Mouse (Mus musculus) neural tube, embryonic 15.5 days (tissue): ENCODE results near the gene Cipc. TPM values are rescaled to one million over a fixed set of nuclear protein-coding genes. Genes with fewer than 3 reads are reported as not detected.
A peak's percentile ranks its signal among the peaks of the same experiment; 100 is the strongest.

Experiments
- ATAC-seq: fragments of 200-750 bp; cut with Nextera tagmentation; 2 replicates; pipeline ENCODE4 v1.8.0; 2017; ENCODE audit warnings: mild to moderate bottlenecking, moderate TSS enrichment, moderate library complexity; ENCODE audit not compliant: low FRiP score
- H3K27ac ChIP-seq: fragments of 300-500 bp; sonication (generic); replicated peaks from 2 replicates; pipeline ENCODE4 v1.5.1; 2015; ENCODE audit warnings: mild to moderate bottlenecking, inconsistent platforms
- H3K27me3 ChIP-seq: fragments of 300-500 bp; sonication (generic); replicated peaks from 2 replicates; pipeline ENCODE4 v1.6.1; 2015; ENCODE audit warnings: inconsistent platforms
- H3K36me3 ChIP-seq: fragments of 300-500 bp; sonication (generic); 2 replicates; pipeline ENCODE4 v1.6.1; 2015; ENCODE audit warnings: inconsistent platforms
- H3K4me1 ChIP-seq: fragments of 300-500 bp; sonication (generic); 2 replicates; pipeline ENCODE4 v1.6.1; 2015; ENCODE audit warnings: inconsistent platforms
- H3K4me2 ChIP-seq: fragments of 300-500 bp; sonication (generic); 2 replicates; pipeline ENCODE4 v1.6.1; 2015; ENCODE audit warnings: inconsistent platforms, mild to moderate bottlenecking, moderate library complexity
- H3K4me3 ChIP-seq: fragments of 300-500 bp; sonication (generic); replicated peaks from 2 replicates; pipeline ENCODE4 v1.5.1; 2015; ENCODE audit warnings: mild to moderate bottlenecking, inconsistent platforms
- H3K9ac ChIP-seq: fragments of 300-500 bp; sonication (generic); replicated peaks from 2 replicates; pipeline ENCODE4 v1.6.1; 2015; ENCODE audit warnings: mild to moderate bottlenecking, inconsistent platforms
- H3K9me3 ChIP-seq: fragments of 300-500 bp; sonication (generic); replicated peaks from 2 replicates; pipeline ENCODE4 v1.6.1; 2016; ENCODE audit warnings: inconsistent platforms
- WGBS: fragments of 180-500 bp; shearing (Covaris S2); methylation state at CpG from one replicate; pipeline ENCODE4 v1.1.7; 2015; ENCODE audit warnings: mixed read lengths; 5-methylcytosine and 5-hydroxymethylcytosine counted together
- polyA plus RNA-seq: library from polyadenylated mRNA; unstranded; fragments of >200 nt; fragmentation: Nextera tagmentation; extraction: Ambion mirVana; gene quantifications from 2 replicates; pipeline ENCODE4 v1.2.1, GENCODE M21; 2015

Cipc gene
- polyA plus RNA-seq, 1 experiment from 2014 or later, result 40.8 TPM

DNA sequence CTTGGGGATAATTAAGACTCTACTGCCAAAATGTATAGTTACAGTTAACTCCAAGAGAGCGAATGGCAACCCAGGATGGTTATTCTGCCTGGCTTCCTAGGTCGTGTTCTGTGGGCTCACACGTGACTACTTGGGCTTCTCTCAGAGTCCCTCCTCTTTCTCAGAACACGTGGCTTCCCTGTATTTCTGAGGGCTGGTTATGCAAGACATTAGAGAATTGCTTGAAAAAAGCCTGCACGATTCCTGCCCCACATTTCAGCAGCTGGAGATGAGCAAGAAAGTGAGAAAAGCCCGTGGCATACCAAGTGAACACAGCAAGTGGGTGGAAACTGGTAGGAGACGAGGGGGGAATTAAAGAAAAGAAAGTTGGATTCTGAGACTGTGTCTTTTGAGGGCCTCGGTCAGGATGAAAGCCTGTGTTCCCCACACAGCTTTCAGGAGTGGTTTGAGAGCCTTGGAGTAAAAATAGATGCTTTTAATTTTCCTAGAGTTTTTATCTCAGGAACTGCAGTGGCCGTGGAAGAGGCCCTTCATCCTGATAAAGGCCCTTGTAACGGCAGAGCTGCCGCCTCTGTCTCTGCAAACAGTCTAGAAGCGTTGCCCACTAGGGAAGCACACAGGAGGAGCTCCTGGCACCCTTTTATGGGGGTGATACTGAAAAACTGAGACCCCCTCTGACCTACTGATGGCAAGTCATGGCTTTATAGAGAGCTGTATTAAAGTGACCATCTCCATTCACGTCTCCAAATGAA, 21.8 kb downstream of the Cipc start:
- 71% methylated on average over 13 of the region's 13 CpGs for WGBS

DNA sequence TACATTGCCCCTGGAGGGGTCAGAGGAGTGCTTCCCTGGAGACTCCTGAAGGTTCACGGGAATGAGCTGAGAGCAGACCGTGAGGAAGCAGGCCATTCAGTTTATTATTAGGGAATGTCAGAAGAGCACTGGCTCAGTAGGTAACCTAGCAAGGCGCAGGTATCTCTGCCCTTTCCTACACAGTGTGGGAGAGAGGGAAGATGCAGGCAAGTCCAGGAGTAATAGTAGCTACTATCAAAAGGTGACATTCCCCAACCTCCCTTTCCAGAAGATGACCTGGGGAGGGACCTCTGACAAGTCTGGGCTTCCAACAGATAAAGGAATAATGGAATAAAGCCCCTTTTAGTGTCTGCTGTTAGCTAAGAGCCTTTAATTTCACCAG, 22.4 kb downstream of the Cipc start:
- Histone ChIP-seq H3K9ac (no peak overlapping the region), H3K4me2 (no peak overlapping the region), H3K27ac (no peak overlapping the region), H3K9me3 (no peaks in the 10 kb centered on the region), H3K4me3 (no peak overlapping the region), H3K27me3 (no peaks in the 10 kb centered on the region), H3K36me3 (peaks cover 14% of the 10 kb centered on the region), H3K4me1 (peaks cover 15% of the 10 kb centered on the region)
- ATAC-seq, result no peak
- 51% methylated on average over 3 of the region's 3 CpGs for WGBS

More for the DNA sequence above, 21.8 kb downstream of the Cipc start:
- Histone ChIP-seq H3K9ac (no peak overlapping the region), H3K27me3 (no peaks in the 10 kb centered on the region), H3K36me3 (peaks cover 17% of the 10 kb centered on the region), H3K9me3 (no peaks in the 10 kb centered on the region), H3K4me1 (peaks cover 10% of the 10 kb centered on the region), H3K4me2 (no peak overlapping the region), H3K27ac (0 out of 2 replicates have a peak overlapping the region, but pooled peaks have one; percentile 3), H3K4me3 (no peak overlapping the region)
- ATAC-seq, result no peak

DNA sequence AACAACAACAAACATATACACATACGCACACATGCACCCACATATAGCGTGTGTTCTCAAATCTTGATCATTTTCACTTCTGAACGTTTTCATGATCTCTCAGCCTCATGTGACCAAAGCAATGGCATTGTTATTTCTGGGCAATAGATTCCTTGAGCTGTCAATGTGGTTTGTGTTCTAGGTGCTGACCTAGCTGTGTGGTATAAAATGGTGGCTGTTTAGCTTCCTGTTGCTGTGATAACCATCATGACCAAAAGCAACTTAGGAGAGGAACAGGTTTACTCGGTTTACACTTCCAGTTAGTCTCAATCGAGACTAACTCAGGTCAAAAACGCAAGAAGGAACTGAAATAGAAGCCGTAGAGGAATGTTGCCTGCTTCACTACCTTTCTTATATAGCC, 24.2 kb downstream of the Cipc start:
- WGBS, result 94% methylated on average over 7 of the region's 7 CpGs
- H3K4me1 ChIP-seq, result peaks cover 33% of the 10 kb centered on the region
- H3K27ac ChIP-seq, result no peak overlapping the region
- H3K4me3 ChIP-seq, result no peak overlapping the region
- no peak overlapping the region for H3K4me2 ChIP-seq
- H3K27me3 ChIP-seq, result no peaks in the 10 kb centered on the region
- no peak for ATAC-seq
- H3K9me3 ChIP-seq, result no peaks in the 10 kb centered on the region
- H3K36me3 ChIP-seq, result no peaks in the 10 kb centered on the region
- no peak overlapping the region for H3K9ac ChIP-seq

DNA sequence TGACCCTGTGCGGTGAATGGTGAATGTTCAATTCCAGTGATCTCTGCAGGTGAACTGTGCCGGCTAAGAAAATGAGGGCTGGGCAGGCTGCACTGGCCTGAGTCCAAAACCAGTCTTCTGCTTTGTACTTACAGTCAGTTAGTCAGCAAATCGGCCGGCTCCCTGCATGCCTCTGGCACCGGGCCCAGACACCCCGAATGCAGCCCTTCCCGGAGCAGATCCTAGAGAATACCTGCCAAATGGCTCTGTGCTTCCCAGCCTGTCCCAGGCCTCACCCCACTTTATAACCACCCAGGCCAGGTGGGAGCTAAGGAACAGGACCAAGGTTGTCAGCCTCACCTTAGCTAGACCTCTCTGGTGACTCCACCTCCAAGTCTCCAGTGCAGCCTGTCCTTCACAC, 26.4 kb downstream of the Cipc start:
- Histone ChIP-seq H3K27me3 (no peaks in the 10 kb centered on the region), H3K9ac (no peak overlapping the region), H3K27ac (peak overlapping the region; percentile 85; the same call in 1 of the 2 replicates), H3K36me3 (no peaks in the 10 kb centered on the region), H3K4me1 (peaks cover 48% of the 10 kb centered on the region), H3K4me3 (no peak overlapping the region), H3K9me3 (no peaks in the 10 kb centered on the region), H3K4me2 (no peak overlapping the region)
- 23% methylated on average over 7 of the region's 7 CpGs for WGBS
- ATAC-seq, result no peak

DNA sequence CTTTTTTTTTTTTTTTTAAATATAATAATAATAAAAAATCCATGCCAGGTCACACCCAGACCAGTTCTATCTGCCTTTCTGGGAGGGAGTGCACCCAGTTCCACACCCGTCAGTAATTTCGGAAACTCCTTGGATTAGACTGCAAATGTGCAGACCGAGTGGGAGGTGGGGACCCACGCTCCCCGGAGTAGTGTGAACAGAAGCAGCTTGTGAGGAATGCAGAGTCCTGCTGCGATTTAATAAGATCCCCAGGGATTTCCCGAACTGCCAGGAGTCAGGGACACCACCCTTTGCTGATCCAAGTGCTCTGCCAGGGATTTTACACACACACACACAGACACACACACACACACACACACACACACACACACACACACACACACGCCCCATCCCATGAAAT, 26.9 kb downstream of the Cipc start:
- 0 out of 2 replicates have a peak overlapping the region, but pooled peaks have one; percentile 44 for H3K9ac ChIP-seq

DNA sequence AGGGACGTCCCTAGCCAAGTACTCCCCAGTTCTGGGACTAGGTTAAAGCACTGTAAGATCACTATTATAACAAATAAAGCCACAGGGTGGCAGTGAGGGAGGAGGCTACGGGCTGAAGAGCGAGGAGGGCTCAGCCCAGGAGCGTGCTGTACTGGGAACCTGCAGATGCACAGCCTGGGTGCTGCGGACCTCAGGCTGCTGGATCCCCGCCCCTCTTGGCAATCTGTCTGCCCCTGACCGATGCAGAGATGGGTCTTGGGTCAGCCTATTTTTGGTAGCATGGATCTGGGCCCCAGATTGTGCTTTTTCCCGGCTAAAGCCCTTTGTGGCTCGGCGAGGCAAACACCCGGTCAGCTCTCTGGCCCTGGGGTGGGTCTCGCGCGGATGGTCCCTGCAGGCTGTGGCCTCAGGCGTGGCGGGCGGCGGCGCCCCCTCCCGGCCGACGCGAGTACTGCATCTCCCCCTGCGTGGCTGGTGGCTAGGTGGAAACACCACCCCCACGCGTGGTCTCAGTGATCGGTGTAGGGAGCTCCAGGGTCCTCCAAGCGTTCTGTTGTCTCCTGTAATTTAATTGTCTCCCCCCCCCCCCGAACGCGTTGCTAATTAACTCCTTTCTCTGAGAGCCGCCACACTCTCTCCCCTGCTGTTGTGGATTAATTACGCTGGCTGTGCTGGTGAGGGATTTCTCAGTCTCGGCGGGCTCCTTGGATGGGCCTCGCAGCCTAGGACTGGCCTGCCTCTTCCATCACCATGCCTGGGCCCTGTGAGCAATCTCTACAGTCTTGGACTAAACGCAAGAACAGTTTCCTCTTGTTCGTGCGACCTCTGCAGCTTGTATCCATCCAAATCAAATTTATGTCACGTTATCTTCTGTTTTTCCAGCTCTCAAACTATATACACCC, 27.8 kb downstream of the Cipc start:
- Histone ChIP-seq H3K9me3 (no peaks in the 10 kb centered on the region), H3K9ac (peak overlapping the region; percentile 44), H3K4me2 (peak overlapping the region; percentile 66), H3K27me3 (peaks cover 1% of the 10 kb centered on the region; the same call in 1 of the 2 replicates), H3K27ac (peak overlapping the region; percentile 85), H3K4me1 (peaks cover 51% of the 10 kb centered on the region), H3K36me3 (no peaks in the 10 kb centered on the region), H3K4me3 (peak overlapping the region; percentile 31)
- 3% methylated on average over 40 of the region's 40 CpGs for WGBS
- ATAC-seq, result peak; percentile 71

More for the DNA sequence above, 26.9 kb downstream of the Cipc start:
- Histone ChIP-seq H3K4me3 (no peak overlapping the region), H3K9me3 (no peaks in the 10 kb centered on the region), H3K36me3 (no peaks in the 10 kb centered on the region), H3K27ac (peak overlapping the region; percentile 85; the same call in 1 of the 2 replicates), H3K4me2 (peak overlapping the region; percentile 66), H3K4me1 (peaks cover 51% of the 10 kb centered on the region), H3K27me3 (no peaks in the 10 kb centered on the region)
- ATAC-seq, result no peak
- 40% methylated on average over 8 of the region's 8 CpGs for WGBS

DNA sequence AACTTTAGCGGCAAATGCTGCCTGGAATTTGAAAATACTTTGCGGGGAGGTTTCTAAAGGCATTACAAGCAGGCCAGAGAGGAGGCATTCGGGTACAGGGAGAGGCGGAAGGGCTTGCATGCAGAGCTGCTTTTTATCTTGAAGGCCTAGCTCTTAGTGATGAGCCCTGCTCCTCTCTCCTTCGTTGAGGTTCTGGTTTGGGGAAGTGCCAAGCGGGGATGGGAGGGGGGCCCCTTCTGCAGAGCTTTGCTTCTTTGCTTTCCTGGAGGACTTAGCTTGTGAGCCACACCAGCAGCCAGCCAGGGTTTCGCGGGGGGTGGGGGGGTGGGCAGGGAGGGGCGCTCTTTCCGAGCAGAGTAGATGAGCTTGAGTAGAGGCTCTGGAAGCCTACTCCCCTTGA, 28.9 kb downstream of the Cipc start:
- peaks cover 4% of the 10 kb centered on the region; the same call in 1 of the 2 replicates for H3K27me3 ChIP-seq
- H3K9me3 ChIP-seq, result no peaks in the 10 kb centered on the region
- no peak for ATAC-seq
- H3K36me3 ChIP-seq, result no peaks in the 10 kb centered on the region
- no peak overlapping the region for H3K4me3 ChIP-seq
- no peak overlapping the region for H3K9ac ChIP-seq
- no peak overlapping the region for H3K4me2 ChIP-seq
- peak overlapping the region; percentile 85 for H3K27ac ChIP-seq
- 62% methylated on average over 10 of the region's 10 CpGs for WGBS
- peaks cover 51% of the 10 kb centered on the region for H3K4me1 ChIP-seq

DNA sequence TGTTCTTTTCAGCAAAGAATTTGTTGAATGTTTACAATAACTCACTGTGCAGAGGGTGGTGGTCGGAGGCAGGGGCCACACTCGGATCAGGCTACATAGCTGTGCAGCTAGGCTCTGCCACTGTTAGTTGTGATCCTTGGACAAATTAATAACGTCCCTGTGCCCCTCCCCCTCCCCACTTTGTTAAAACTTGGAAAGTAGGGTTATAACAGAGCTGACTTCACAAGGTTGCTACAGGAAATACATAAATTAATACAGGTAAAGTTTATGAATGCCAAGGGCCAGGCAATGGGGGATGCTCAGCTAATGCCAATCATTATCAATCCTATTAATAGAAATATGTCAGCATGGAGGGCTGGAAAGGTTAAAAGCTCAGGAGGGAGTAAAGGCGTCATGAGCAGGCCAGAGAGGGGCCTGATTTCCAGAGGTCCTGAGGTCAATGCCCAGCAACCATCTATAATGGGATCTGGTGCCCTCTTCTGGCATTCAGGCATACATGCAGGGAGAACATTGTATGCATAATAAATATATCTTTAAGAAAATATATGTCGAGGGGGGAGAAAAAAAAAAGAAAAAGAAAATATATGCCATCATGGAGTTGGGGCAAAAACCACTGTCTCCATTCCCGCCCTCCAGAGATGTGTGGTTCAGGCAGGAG, 29.8 kb downstream of the Cipc start:
- Histone ChIP-seq H3K9me3 (no peaks in the 10 kb centered on the region), H3K27ac (no peak overlapping the region), H3K36me3 (no peaks in the 10 kb centered on the region), H3K9ac (no peak overlapping the region), H3K4me1 (peaks cover 51% of the 10 kb centered on the region), H3K4me3 (no peak overlapping the region), H3K4me2 (no peak overlapping the region), H3K27me3 (peaks cover 11% of the 10 kb centered on the region)
- 67% methylated on average over 6 of the region's 6 CpGs for WGBS
- no peak for ATAC-seq

DNA sequence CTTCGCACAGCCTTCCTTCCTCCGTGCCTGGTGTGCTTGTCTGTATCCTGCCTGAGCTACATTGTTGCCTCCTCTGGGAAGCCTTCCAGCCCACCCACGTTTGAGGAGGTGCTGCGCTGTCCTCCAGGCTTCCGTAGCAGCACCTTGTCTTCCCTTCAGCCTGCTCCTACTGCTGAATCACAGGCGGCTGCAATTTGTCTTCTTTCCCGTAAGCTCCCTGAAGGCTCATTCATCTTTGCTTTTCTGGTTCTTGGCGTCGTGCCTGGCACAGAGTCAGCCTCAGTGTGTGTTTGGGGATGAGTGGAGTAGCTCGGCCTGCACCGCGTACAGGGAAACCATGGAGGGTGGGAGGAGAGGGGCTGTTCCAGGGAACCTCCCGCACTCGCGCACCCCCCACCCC, 31.0 kb downstream of the Cipc start:
- Histone ChIP-seq H3K27ac (no peak overlapping the region), H3K9ac (no peak overlapping the region), H3K9me3 (no peaks in the 10 kb centered on the region), H3K27me3 (peaks cover 20% of the 10 kb centered on the region), H3K4me1 (peaks cover 50% of the 10 kb centered on the region), H3K4me3 (no peak overlapping the region), H3K4me2 (peak overlapping the region; percentile 35), H3K36me3 (no peaks in the 10 kb centered on the region)
- 9% methylated on average over 15 of the region's 15 CpGs for WGBS
- peak; percentile 10; the same call in 1 of the 2 replicates for ATAC-seq

DNA sequence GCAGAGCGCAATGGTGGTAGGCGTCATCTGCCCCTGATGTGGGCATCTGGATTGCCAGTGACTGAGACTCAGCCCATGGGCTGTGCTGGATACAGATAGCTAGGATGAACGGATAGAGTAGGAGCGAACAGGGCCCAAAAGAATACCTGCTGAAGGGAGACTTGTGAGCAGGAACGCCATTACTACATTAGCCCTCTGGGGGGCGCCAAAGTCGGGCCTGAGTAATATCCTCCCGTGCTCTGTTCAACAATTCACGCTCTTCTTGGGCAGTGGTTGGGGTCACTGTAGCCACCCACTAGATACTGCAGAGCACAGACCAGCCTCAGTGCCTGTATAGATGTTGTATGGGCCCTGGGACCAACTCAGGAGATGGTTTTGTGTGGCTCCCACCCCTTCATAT, 34.3 kb downstream of the Cipc start:
- 24% methylated on average over 9 of the region's 9 CpGs for WGBS
- ATAC-seq, result no peak
- Histone ChIP-seq H3K9me3 (no peaks in the 10 kb centered on the region), H3K27ac (no peak overlapping the region), H3K4me2 (no peak overlapping the region), H3K36me3 (no peaks in the 10 kb centered on the region), H3K4me1 (peaks cover 35% of the 10 kb centered on the region), H3K4me3 (no peak overlapping the region), H3K9ac (no peak overlapping the region), H3K27me3 (peaks cover 48% of the 10 kb centered on the region)

DNA sequence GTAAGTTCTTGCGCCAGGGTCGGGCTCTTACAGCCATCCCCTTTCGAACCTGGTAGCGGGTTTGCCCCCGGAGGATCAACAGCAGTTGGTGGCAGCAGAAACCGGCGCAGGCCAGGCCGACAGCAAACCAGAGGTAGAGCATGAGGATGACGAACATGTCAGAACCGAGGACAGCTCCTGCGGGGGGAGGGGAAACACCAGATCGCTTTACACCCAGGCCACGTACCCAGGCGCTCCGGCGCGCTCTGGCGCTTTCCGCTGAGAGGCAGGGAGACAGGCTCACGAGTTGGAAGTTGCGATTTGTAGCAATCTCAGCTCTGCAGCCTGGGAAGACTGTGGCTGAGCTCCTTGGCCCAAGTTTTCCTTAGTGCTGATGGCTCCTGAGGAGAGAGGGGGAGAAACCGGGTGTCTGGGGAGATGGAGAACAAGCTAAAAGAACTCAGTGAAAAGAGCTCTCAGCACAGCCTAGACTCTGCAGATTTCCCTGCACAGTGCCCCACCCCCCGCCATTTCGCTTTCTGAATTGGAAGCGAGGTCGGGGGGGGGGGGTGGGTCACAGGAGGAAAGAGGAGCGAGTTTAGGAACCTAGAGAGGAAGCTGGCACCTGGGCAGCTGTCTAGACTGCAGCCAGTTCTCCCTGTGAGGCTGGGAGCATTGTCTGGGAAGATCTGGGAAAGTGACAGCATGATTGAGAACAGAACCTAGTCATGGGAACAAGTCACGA, 36.8 kb downstream of the Cipc start:
- peaks cover 70% of the 10 kb centered on the region for H3K27me3 ChIP-seq

More for the DNA sequence above, 36.8 kb downstream of the Cipc start:
- H3K36me3 ChIP-seq, result no peaks in the 10 kb centered on the region
- no peaks in the 10 kb centered on the region for H3K9me3 ChIP-seq
- peak; percentile 58 for ATAC-seq
- H3K4me3 ChIP-seq, result peak overlapping the region; percentile 4; the same call in 1 of the 2 replicates
- H3K4me1 ChIP-seq, result peaks cover 17% of the 10 kb centered on the region
- WGBS, result 3% methylated on average over 28 of the region's 28 CpGs
- H3K4me2 ChIP-seq, result peak overlapping the region; percentile 47
- H3K9ac ChIP-seq, result 0 out of 2 replicates have a peak overlapping the region, but pooled peaks have one; percentile 1
- no peak overlapping the region for H3K27ac ChIP-seq
